ENCODE assay signal across 34 mouse cellular contexts in genomic region chr6:54297231-54297630, GRCm38 (mm10). TPM values are rescaled to one million over a fixed set of nuclear protein-coding genes. Genes with fewer than 3 reads are reported as not detected.
DNase-seq lines count a peak whose midpoint lies in the region; ATAC-seq and TF ChIP-seq lines count a peak whose summit lies in the region.
"Had no signal": no experiment of that assay in that cellular context is flagged by ENCODE, and none has a peak within 500 bp of the region (broad histone marks: within the 10 kb centered on the region; RNA-seq: fewer than 3 reads in every experiment).

No protein-coding gene starts in this region.

- intact Hi-C loops in gastrocnemius, adult 2 months (cut with DNase I) = no loop called here
- intact Hi-C loops in gastrocnemius, postnatal 14 days (cut with DNase I; ENCODE audit: low total_unique reads) = no loop called here

- H3K4me1 ChIP-seq in intestine, postnatal 0 days (replicated peaks; ENCODE audit: control insufficient read depth, insufficient read depth, low read length) = no peaks in the 10 kb centered on the region
- no peaks in the 10 kb centered on the region; the same call in 1 of the 2 replicates for H3K4me1 ChIP-seq in intestine, embryonic 16.5 days (ENCODE audit: control insufficient read depth, insufficient read depth, low read length)
- no peaks in the 10 kb centered on the region for H3K4me1 ChIP-seq in heart, postnatal 0 days (ENCODE audit: control insufficient read depth, insufficient read depth)
- H3K4me1 ChIP-seq in small intestine, adult 2 months (ENCODE audit: control insufficient read depth, insufficient read depth, insufficient read length, low read length) = peaks cover 10% of the 10 kb centered on the region; the same call in 1 of the 2 replicates
- no peaks in the 10 kb centered on the region for H3K4me1 ChIP-seq in thymus, adult 2 months (replicated peaks; ENCODE audit: control insufficient read depth, insufficient read depth, low read length)
- H3K4me1 ChIP-seq: embryonic facial prominence, embryonic 13.5 days; hindbrain, embryonic 15.5 days; limb, embryonic 10.5 days; limb, embryonic 15.5 days; liver, embryonic 13.5 days; midbrain, embryonic 12.5 days; neural tube, embryonic 12.5 days had no signal

- H3K27ac ChIP-seq in gastrocnemius, adult 2 months = peak overlapping the region; percentile 8; the same call in 1 of the 2 replicates
- H3K27ac ChIP-seq in intestine, postnatal 0 days (ENCODE audit: low read depth, low read length) = no peak overlapping the region
- H3K27ac ChIP-seq in intestine, embryonic 16.5 days (ENCODE audit: low read length) = no peak overlapping the region
- 0 out of 2 replicates have a peak overlapping the region, but pooled peaks have one; percentile 13 for H3K27ac ChIP-seq in heart, postnatal 0 days (ENCODE audit: low read depth)
- H3K27ac ChIP-seq in small intestine, adult 2 months (ENCODE audit: insufficient read depth, low read depth, low read length) = peak overlapping the region; percentile 80
- no peak overlapping the region for H3K27ac ChIP-seq in thymus, adult 2 months (ENCODE audit: control insufficient read depth, insufficient read depth, low read length)
- H3K27ac ChIP-seq: embryonic facial prominence, embryonic 13.5 days; hindbrain, embryonic 15.5 days; limb, embryonic 10.5 days; limb, embryonic 15.5 days; liver, embryonic 13.5 days; midbrain, embryonic 12.5 days; neural tube, embryonic 12.5 days had no signal

- no peaks in the 10 kb centered on the region for H3K27me3 ChIP-seq in intestine, postnatal 0 days (replicated peaks; ENCODE audit: control insufficient read depth, insufficient read depth, low read length)
- H3K27me3 ChIP-seq in intestine, embryonic 16.5 days (replicated peaks; ENCODE audit: control insufficient read depth, insufficient read depth, low read length) = no peaks in the 10 kb centered on the region
- no peaks in the 10 kb centered on the region for H3K27me3 ChIP-seq in heart, postnatal 0 days (ENCODE audit: control insufficient read depth, insufficient read depth, low read length)
- H3K27me3 ChIP-seq in small intestine, adult 2 months (ENCODE audit: control insufficient read depth, insufficient read depth, low read length) = no peaks in the 10 kb centered on the region
- no peaks in the 10 kb centered on the region for H3K27me3 ChIP-seq in thymus, adult 2 months (ENCODE audit: control insufficient read depth, insufficient read depth, low read length)
- H3K27me3 ChIP-seq: CH12.LX; embryonic facial prominence, embryonic 13.5 days; hindbrain, embryonic 15.5 days; limb, embryonic 15.5 days; liver, embryonic 13.5 days; megakaryocyte, embryonic 14.5 days; midbrain, embryonic 12.5 days; neural tube, embryonic 12.5 days had no signal

- no peak overlapping the region for H3K4me3 ChIP-seq in gastrocnemius, adult 2 months
- H3K4me3 ChIP-seq in intestine, postnatal 0 days (ENCODE audit: low read depth, low read length) = no peak overlapping the region
- no peak overlapping the region for H3K4me3 ChIP-seq in intestine, embryonic 16.5 days (ENCODE audit: low read length)
- H3K4me3 ChIP-seq in heart, postnatal 0 days (ENCODE audit: low read depth, low read length) = no peak overlapping the region
- H3K4me3 ChIP-seq in small intestine, adult 2 months (ENCODE audit: low read depth, low read length) = no peak overlapping the region
- H3K4me3 ChIP-seq in thymus, adult 2 months (ENCODE audit: control insufficient read depth, insufficient read depth, low read length) = no peak overlapping the region
- H3K4me3 ChIP-seq: embryonic facial prominence, embryonic 13.5 days; erythroblast, embryonic 14.5 days; hindbrain, embryonic 15.5 days; limb, embryonic 10.5 days; limb, embryonic 15.5 days; liver, embryonic 13.5 days; megakaryocyte, embryonic 14.5 days; midbrain, embryonic 12.5 days; myocyte; neural tube, embryonic 12.5 days had no signal

- no peak overlapping the region for H3K9ac ChIP-seq in intestine, postnatal 0 days (ENCODE audit: low read depth, low read length)
- H3K9ac ChIP-seq in intestine, embryonic 16.5 days (ENCODE audit: low read depth, low read length) = no peak overlapping the region
- no peak overlapping the region for H3K9ac ChIP-seq in heart, postnatal 0 days (replicated peaks; ENCODE audit: low read depth, low read length)
- H3K9ac ChIP-seq: embryonic facial prominence, embryonic 13.5 days; hindbrain, embryonic 15.5 days; limb, embryonic 15.5 days; liver, embryonic 13.5 days; midbrain, embryonic 12.5 days; neural tube, embryonic 12.5 days had no signal

- H3K36me3 ChIP-seq in intestine, postnatal 0 days (ENCODE audit: control insufficient read depth, insufficient read depth) = peaks cover 8% of the 10 kb centered on the region; the same call in 1 of the 2 replicates
- no peaks in the 10 kb centered on the region for H3K36me3 ChIP-seq in intestine, embryonic 16.5 days (ENCODE audit: control insufficient read depth, insufficient read depth, low read length)
- H3K36me3 ChIP-seq in heart, postnatal 0 days (replicated peaks; ENCODE audit: control insufficient read depth, insufficient read depth, low read length) = no peaks in the 10 kb centered on the region
- H3K36me3 ChIP-seq in small intestine, adult 2 months (ENCODE audit: control insufficient read depth, insufficient read depth, low read length) = peaks cover 16% of the 10 kb centered on the region
- H3K36me3 ChIP-seq in thymus, adult 2 months (ENCODE audit: control insufficient read depth, insufficient read depth, low read length) = no peaks in the 10 kb centered on the region
- H3K36me3 ChIP-seq: embryonic facial prominence, embryonic 13.5 days; limb, embryonic 10.5 days; limb, embryonic 15.5 days; liver, embryonic 13.5 days; neural tube, embryonic 12.5 days had no signal

- 71% methylated on average over 2 of the region's 2 CpGs for WGBS in intestine, postnatal 0 days
- 84% methylated on average over 2 of the region's 2 CpGs for WGBS in intestine, embryonic 16.5 days
- WGBS in heart, postnatal 0 days = 51% methylated on average over 2 of the region's 2 CpGs
- 33% methylated on average over 2 of the region's 2 CpGs for WGBS in small intestine, adult 2 months
- WGBS in thymus, adult 2 months = 89% methylated on average over 2 of the region's 2 CpGs

- 0 out of 2 replicates have a peak, but pooled peaks have one; percentile 36 for ATAC-seq in intestine, postnatal 0 days
- no peak for ATAC-seq in intestine, embryonic 16.5 days
- peak; percentile 36; the same call in 1 of the 2 replicates for ATAC-seq in heart, postnatal 0 days (ENCODE audit: insufficient read depth, low read depth)
- ATAC-seq: activated CD4-positive, CD25-positive, alpha-beta regulatory T cell, adult 4 months; forebrain, embryonic 16.5 days; inflammation-experienced regulatory T-cells, adult 6 months; lung, postnatal 0 days had no signal

- peak; percentile 59; the same call in 1 of the 2 replicates for TF ChIP-seq EP300 in heart, postnatal 0 days (IDR thresholded peaks at IDR 0.05; ENCODE audit: low read depth)

- DNase-seq in gastrocnemius, adult 2 months = no peak
- no peak for DNase-seq in gastrocnemius, postnatal 14 days
- DNase-seq in heart, postnatal 0 days (ENCODE audit: low spot score) = peak; percentile 37
- DNase-seq in thymus, adult 2 months = no peak
- DNase-seq in testis, postnatal 14 days (ENCODE audit: low spot score) = no peak
- DNase-seq: adrenal gland, adult 8-10 months; cerebellum, adult 8-10 months; cerebellum, postnatal 36 days; embryo, embryonic 11 days; gastrocnemius, postnatal 25 days; kidney, adult 9 months; kidney, postnatal 10 days; layer of hippocampus, postnatal 36 days; liver, embryonic 13.5 days; lung, adult 18-20 months; lung, postnatal 4 days; right cerebral cortex, adult 18-20 months had no signal

- no peak for TF ChIP-seq POLR2A in small intestine, adult 2 months (IDR thresholded peaks at IDR 0.05; ENCODE audit: low read depth, low read length)
- TF ChIP-seq POLR2A in thymus, adult 2 months (IDR thresholded peaks at IDR 0.05; ENCODE audit: control insufficient read depth, extremely low read depth, insufficient read depth, low read length, poor library complexity) = no peak

- no peak overlapping the region for H3K4me2 ChIP-seq in intestine, postnatal 0 days (replicated peaks; ENCODE audit: low read depth)
- H3K4me2 ChIP-seq in intestine, embryonic 16.5 days (ENCODE audit: low read depth, low read length) = no peak overlapping the region
- H3K4me2 ChIP-seq in heart, postnatal 0 days (ENCODE audit: low read depth, low read length) = no peak overlapping the region
- H3K4me2 ChIP-seq: embryonic facial prominence, embryonic 13.5 days; hindbrain, embryonic 15.5 days; limb, embryonic 15.5 days; liver, embryonic 13.5 days; midbrain, embryonic 12.5 days; neural tube, embryonic 12.5 days had no signal

- TF ChIP-seq CTCF in gastrocnemius, adult 2 months (IDR thresholded peaks at IDR 0.05) = no peak
- no peak for TF ChIP-seq CTCF in intestine, postnatal 0 days (IDR thresholded peaks at IDR 0.05; ENCODE audit: low read depth)
- TF ChIP-seq CTCF in heart, postnatal 0 days (IDR thresholded peaks at IDR 0.05; ENCODE audit: low read depth) = no peak
- TF ChIP-seq CTCF in small intestine, adult 2 months (IDR thresholded peaks at IDR 0.05; ENCODE audit: extremely low read depth, insufficient read length, insufficient replicate concordance, low read depth, low read length) = no peak
- TF ChIP-seq CTCF in thymus, adult 2 months (IDR thresholded peaks at IDR 0.05; ENCODE audit: borderline replicate concordance, control insufficient read depth, extremely low read depth, insufficient read depth, low read length, poor library complexity) = no peak

- H3K9me3 ChIP-seq in intestine, postnatal 0 days (ENCODE audit: control insufficient read depth) = no peaks in the 10 kb centered on the region
- no peaks in the 10 kb centered on the region for H3K9me3 ChIP-seq in intestine, embryonic 16.5 days (ENCODE audit: control insufficient read depth, low read length)
- H3K9me3 ChIP-seq in heart, postnatal 0 days (replicated peaks; ENCODE audit: control insufficient read depth, low read length) = no peaks in the 10 kb centered on the region
- H3K9me3 ChIP-seq: embryonic facial prominence, embryonic 13.5 days; hindbrain, embryonic 15.5 days; limb, embryonic 10.5 days; limb, embryonic 15.5 days; liver, embryonic 13.5 days; midbrain, embryonic 12.5 days; neural tube, embryonic 12.5 days had no signal

RNA-seq across cellular contexts. Expression of gene Prr15, which starts 28.4 kb away (rescaled TPM):
- under 1 TPM; 0.71 to 0.78 TPM for total RNA-seq in gastrocnemius, adult 2 months (2021)
- 1 to 10 TPM in 1 of 2 experiments, under 1 TPM in 1; 0.60 to 1.7 TPM for total RNA-seq in gastrocnemius, postnatal 14 days (2021)
- 47.4 and 52.3 TPM in 2 replicates for polyA plus RNA-seq in intestine, postnatal 0 days (2015; fragmentation: Nextera tagmentation; extraction: Ambion mirVana)
- 11.3 and 17.0 TPM in 2 replicates for polyA plus RNA-seq in intestine, embryonic 16.5 days (2015; fragmentation: Nextera tagmentation; extraction: Ambion mirVana)
- total RNA-seq in heart, postnatal 0 days (2014; rRNA removed; ENCODE audit: low replicate concordance) = 7.5 and 16.7 TPM in 2 replicates
- 14.3 and 14.8 TPM in 2 replicates for polyA plus RNA-seq in heart, postnatal 0 days (2015; fragmentation: Nextera tagmentation; extraction: Ambion mirVana)
- 21.2 and 166 TPM in 2 replicates for polyA plus RNA-seq in small intestine, adult 2 months (2012; rRNA removed)
- polyA plus RNA-seq in thymus, adult 2 months (2012; rRNA removed) = 0.62 and 1.1 TPM in 2 replicates
- total RNA-seq: CH12.LX had no signal
- polyA plus RNA-seq: activated CD4-positive, CD25-positive, alpha-beta regulatory T cell, adult 4 months; erythroblast, embryonic 14.5 days had no signal

Comparison
In these comparisons a context has a peak if more than half of its experiments do, and no peak if none do; other contexts are left out.
1. H3K27ac ChIP-seq: peak in gastrocnemius, adult 2 months (single experiment), heart, postnatal 0 days (single experiment) and small intestine, adult 2 months (single experiment); none in intestine, postnatal 0 days (single experiment), intestine, embryonic 16.5 days (single experiment) and thymus, adult 2 months (single experiment).